Mouse (Mus musculus): ENCODE results near the gene Zfp579.
"Not testable (repeated sequence)": the region's sequence is repeated elsewhere in the genome, so short reads cannot be mapped to it uniquely, and the experiment has no call there.

Zfp579 gene

GRCm38 (mm10) chr7:5015118-5016001 lies 19.4 kb upstream of the Zfp579 start, which contains the start of gene Gm44973:
Gm44973 (plus strand) TSS chr7:5015496.
- peak; percentile 95 for DNase-seq (ENCODE audit: low read depth, low spot score)

GRCm38 (mm10) chr7:5014251-5015117 lies 18.5 kb upstream of the Zfp579 start, which contains the start of the genes Zfp524 and Fiz1:
Zfp524 (plus strand) TSS chr7:5014415.
Fiz1 (minus strand) TSS chr7:5014697.
- peak; percentile 98 for DNase-seq (ENCODE audit: low read depth, low spot score)

- no peak for DNase-seq (ENCODE audit: low read depth, low spot score)
These were observed 16.9 kb upstream of the Zfp579 start for GRCm38 (mm10) chr7:5012681-5013513.

GRCm38 (mm10) chr7:5008229-5008628 lies 12.3 kb upstream of the Zfp579 start:
- no peak for DNase-seq (ENCODE audit: low read depth, low spot score)

GRCm38 (mm10) chr7:5002876-5003275 lies 6.9 kb upstream of the Zfp579 start:
- DNase-seq (ENCODE audit: low read depth, low spot score) = not testable (repeated sequence)

- no peak for DNase-seq (ENCODE audit: low read depth, low spot score)
These were observed 3.9 kb upstream of the Zfp579 start for GRCm38 (mm10) chr7:4999876-5000275.

GRCm38 (mm10) chr7:4996934-4997333 lies 976 bp upstream of the Zfp579 start:
- no peak for DNase-seq (ENCODE audit: low read depth, low spot score)

GRCm38 (mm10) chr7:4995268-4996002 lies 523 bp downstream of the Zfp579 start:
- DNase-seq (ENCODE audit: low read depth, low spot score) = peak; percentile 8

GRCm38 (mm10) chr7:4993999-4994788 lies 1.8 kb downstream of the Zfp579 start:
- no peak for DNase-seq (ENCODE audit: low read depth, low spot score)

GRCm38 (mm10) chr7:4993347-4993998 lies 2.5 kb downstream of the Zfp579 start:
- no peak for DNase-seq (ENCODE audit: low read depth, low spot score)

GRCm38 (mm10) chr7:4988250-4988649 lies 7.7 kb downstream of the Zfp579 start:
- DNase-seq (ENCODE audit: low read depth, low spot score) = no peak

GRCm38 (mm10) chr7:4976832-4977231 lies 19.1 kb downstream of the Zfp579 start:
- DNase-seq (ENCODE audit: low read depth, low spot score) = no peak

- DNase-seq (ENCODE audit: low read depth, low spot score) = no peak
These were observed 20.5 kb downstream of the Zfp579 start for GRCm38 (mm10) chr7:4975455-4975854.

- no peak for DNase-seq (ENCODE audit: low read depth, low spot score)
These were observed 23.5 kb downstream of the Zfp579 start for GRCm38 (mm10) chr7:4972321-4973047.

GRCm38 (mm10) chr7:4971710-4972109 lies 24.2 kb downstream of the Zfp579 start:
- no peak for DNase-seq (ENCODE audit: low read depth, low spot score)

GRCm38 (mm10) chr7:4971068-4971467 lies 24.9 kb downstream of the Zfp579 start, which contains the start of gene Sbk3:
Sbk3 (minus strand) TSS chr7:4971168.
- no peak for DNase-seq (ENCODE audit: low read depth, low spot score)

GRCm38 (mm10) chr7:4964988-4965387 lies 31.0 kb downstream of the Zfp579 start:
- no peak for DNase-seq (ENCODE audit: low read depth, low spot score)

GRCm38 (mm10) chr7:4964272-4964671 lies 31.7 kb downstream of the Zfp579 start, which contains the start of gene Sbk2:
Sbk2 (minus strand) TSS chr7:4964406.
- DNase-seq (ENCODE audit: low read depth, low spot score) = peak; percentile 12
